Mouse (Mus musculus): ENCODE measurements at regions not wholly inside any gene's neighbourhood (a gene's known extent, or its start where the extent isn't known, plus 50 kb on each side); places are given as distances from the start of the nearest gene placed in this dataset.

GRCm38 (mm10) chr11:48502011-48502806 lies 297.9 kb upstream of the Rack1 start:
- no peak for DNase-seq (ENCODE audit: low read depth, low spot score)
- H3K27me3 ChIP-seq (ENCODE audit: control insufficient read depth, insufficient read depth, low read length, poor library complexity, severe bottlenecking): no peaks in the 10 kb centered on the region
- H3K36me3 ChIP-seq (ENCODE audit: control insufficient read depth, insufficient read depth, low read length, poor library complexity, severe bottlenecking): no peaks in the 10 kb centered on the region

GRCm38 (mm10) chr11:48499057-48499456 lies 301.1 kb upstream of the Rack1 start:
- H3K27me3 ChIP-seq (ENCODE audit: control insufficient read depth, insufficient read depth, low read length, poor library complexity, severe bottlenecking): no peaks in the 10 kb centered on the region
- DNase-seq (ENCODE audit: low read depth, low spot score): no peak
- H3K36me3 ChIP-seq (ENCODE audit: control insufficient read depth, insufficient read depth, low read length, poor library complexity, severe bottlenecking): no peaks in the 10 kb centered on the region

GRCm38 (mm10) chr11:48488308-48488707 lies 311.8 kb upstream of the Rack1 start:
- no peaks in the 10 kb centered on the region for H3K27me3 ChIP-seq (ENCODE audit: control insufficient read depth, insufficient read depth, low read length, poor library complexity, severe bottlenecking)
- no peak for DNase-seq (ENCODE audit: low read depth, low spot score)
- H3K36me3 ChIP-seq (ENCODE audit: control insufficient read depth, insufficient read depth, low read length, poor library complexity, severe bottlenecking): no peaks in the 10 kb centered on the region

GRCm38 (mm10) chr11:48464036-48464435 lies 336.1 kb upstream of the Rack1 start:
- DNase-seq (ENCODE audit: low read depth, low spot score): no peak

DNA sequence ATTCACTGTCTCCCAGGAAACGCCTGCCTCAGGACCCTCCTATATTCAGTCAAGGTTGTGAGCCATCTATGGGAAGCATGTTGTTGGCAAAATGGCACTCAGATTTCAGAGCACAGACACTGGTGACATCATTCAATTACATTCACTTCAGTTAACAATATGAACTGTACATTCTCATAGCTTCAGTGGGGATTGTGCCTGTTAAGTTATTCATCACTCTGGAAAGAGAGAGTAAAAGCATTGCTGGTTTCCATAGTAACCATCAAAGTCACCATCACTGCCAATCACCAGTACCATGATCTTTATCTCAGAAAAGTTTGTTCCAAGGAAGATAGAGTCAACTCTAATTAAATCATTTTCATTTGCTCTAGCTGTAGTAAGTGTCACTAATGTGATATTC lies 350.2 kb upstream of the Rack1 start:
- Histone ChIP-seq H3K27me3 (ENCODE audit: control insufficient read depth, insufficient read depth, low read length, poor library complexity, severe bottlenecking) (no peaks in the 10 kb centered on the region), H3K36me3 (ENCODE audit: control insufficient read depth, insufficient read depth, low read length, poor library complexity, severe bottlenecking) (no peaks in the 10 kb centered on the region)
- DNase-seq (ENCODE audit: low read depth, low spot score): no peak

More at GRCm38 (mm10) chr11:48464036-48464435, 336.1 kb upstream of the Rack1 start:
- Histone ChIP-seq H3K36me3 (ENCODE audit: control insufficient read depth, insufficient read depth, low read length, poor library complexity, severe bottlenecking) (no peaks in the 10 kb centered on the region), H3K27me3 (ENCODE audit: control insufficient read depth, insufficient read depth, low read length, poor library complexity, severe bottlenecking) (no peaks in the 10 kb centered on the region)

DNA sequence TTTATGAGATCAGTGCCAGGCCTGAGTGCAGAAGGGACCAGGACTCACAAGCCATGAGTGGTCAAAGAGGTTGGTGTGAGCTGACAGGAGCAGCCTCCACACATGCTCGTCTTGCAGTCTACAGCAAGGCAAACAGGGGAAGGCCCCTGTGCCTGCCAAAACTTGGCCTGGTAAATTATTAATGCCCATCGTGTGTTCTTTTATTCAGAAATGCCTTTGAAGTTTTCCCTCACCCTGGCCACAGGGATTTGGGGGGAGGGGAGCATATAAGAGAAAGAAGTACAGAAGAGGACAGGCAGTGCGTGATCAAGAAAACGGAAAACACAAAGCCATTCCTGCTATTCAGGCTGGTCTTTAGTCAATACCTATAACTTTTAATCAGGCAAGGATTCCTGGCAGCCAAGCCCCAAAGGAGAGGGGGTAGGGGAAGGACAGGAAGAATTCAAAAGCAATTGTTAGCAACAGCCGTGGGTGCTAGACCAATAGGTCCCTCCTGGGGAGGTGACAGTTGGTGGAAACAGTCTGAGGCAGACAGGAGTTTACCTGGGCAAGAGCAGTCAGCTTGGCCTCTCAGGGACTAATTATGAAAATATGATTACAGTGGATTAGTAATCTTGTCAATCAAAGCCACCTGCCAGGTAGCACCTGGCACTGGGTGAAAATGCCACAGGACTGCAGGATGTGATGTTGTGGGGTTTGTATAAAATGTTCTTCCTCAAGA lies 357.4 kb upstream of the Rack1 start:
- no peak for DNase-seq (ENCODE audit: low read depth, low spot score)
- no peaks in the 10 kb centered on the region for H3K36me3 ChIP-seq (ENCODE audit: control insufficient read depth, insufficient read depth, low read length, poor library complexity, severe bottlenecking)
- H3K27me3 ChIP-seq (ENCODE audit: control insufficient read depth, insufficient read depth, low read length, poor library complexity, severe bottlenecking): no peaks in the 10 kb centered on the region

- Histone ChIP-seq H3K36me3 (ENCODE audit: control insufficient read depth, insufficient read depth, low read length, poor library complexity, severe bottlenecking) (no peaks in the 10 kb centered on the region), H3K27me3 (ENCODE audit: control insufficient read depth, insufficient read depth, low read length, poor library complexity, severe bottlenecking) (no peaks in the 10 kb centered on the region)
- no peak for DNase-seq (ENCODE audit: low read depth, low spot score)
These were observed 363.4 kb upstream of the Rack1 start for GRCm38 (mm10) chr11:48436712-48437111.

DNA sequence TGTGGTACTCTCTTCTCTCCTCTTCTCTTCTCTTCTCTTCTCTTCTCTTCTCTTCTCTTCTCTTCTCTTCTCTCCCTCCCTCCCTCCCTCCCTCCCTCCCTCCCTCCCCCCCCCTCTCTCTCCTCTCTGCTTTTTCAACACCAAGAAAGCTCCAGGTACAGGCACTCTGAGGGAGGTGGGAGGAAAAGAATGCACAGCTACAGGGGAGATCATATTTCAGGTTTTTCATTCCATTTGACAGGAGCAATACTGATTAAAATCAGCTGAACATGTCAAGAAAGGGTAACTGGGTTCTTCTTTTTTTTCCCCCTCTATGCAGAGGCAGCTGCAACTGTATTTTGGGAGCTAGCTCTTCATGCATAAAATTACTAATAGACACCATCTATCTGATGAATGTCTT lies 368.8 kb upstream of the Rack1 start:
- DNase-seq (ENCODE audit: low read depth, low spot score): no peak
- H3K27me3 ChIP-seq (ENCODE audit: control insufficient read depth, insufficient read depth, low read length, poor library complexity, severe bottlenecking): no peaks in the 10 kb centered on the region
- no peaks in the 10 kb centered on the region for H3K36me3 ChIP-seq (ENCODE audit: control insufficient read depth, insufficient read depth, low read length, poor library complexity, severe bottlenecking)

GRCm38 (mm10) chr11:48427423-48427822 lies 372.7 kb upstream of the Rack1 start:
- no peaks in the 10 kb centered on the region for H3K27me3 ChIP-seq (ENCODE audit: control insufficient read depth, insufficient read depth, low read length, poor library complexity, severe bottlenecking)
- H3K36me3 ChIP-seq (ENCODE audit: control insufficient read depth, insufficient read depth, low read length, poor library complexity, severe bottlenecking): no peaks in the 10 kb centered on the region
- DNase-seq (ENCODE audit: low read depth, low spot score): no peak

- Histone ChIP-seq H3K36me3 (ENCODE audit: control insufficient read depth, insufficient read depth, low read length, poor library complexity, severe bottlenecking) (no peaks in the 10 kb centered on the region), H3K27me3 (ENCODE audit: control insufficient read depth, insufficient read depth, low read length, poor library complexity, severe bottlenecking) (no peaks in the 10 kb centered on the region)
- DNase-seq (ENCODE audit: low read depth, low spot score): no peak
These were observed 373.7 kb upstream of the Rack1 start for GRCm38 (mm10) chr11:48426446-48426845.

DNA sequence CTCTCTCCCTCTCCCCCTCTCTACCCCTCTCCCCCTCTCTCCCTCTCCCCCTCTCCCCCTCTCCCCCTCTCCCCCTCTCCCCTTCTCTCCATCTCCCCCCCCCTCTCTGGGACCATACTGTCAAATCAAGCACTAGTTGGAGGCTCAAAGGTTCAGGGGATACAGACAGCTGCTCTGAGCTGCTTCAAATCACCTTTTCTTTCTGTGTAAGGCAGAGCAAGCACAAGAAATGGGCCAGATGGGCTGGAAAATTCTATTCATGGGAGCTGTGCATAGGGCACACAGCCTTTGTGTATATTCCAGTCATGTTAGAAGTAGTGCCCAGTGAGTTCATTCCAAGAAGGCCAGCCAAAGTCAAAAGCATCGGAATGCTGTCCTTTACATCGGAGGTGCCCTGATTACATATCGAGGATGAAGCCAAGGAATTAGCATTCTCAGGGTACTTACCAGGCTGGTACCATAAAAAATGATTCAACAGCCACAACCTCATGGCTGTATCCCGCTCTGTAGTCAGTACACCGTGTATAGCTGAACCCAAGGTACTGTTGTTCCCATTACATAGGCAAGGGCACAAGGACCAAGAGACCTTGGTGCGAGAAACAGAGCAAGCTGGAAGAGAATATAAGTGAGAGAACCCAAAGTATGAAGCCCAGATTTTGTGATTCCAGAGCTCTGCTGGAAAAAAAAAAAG lies 381.9 kb upstream of the Rack1 start:
- Histone ChIP-seq H3K27me3 (ENCODE audit: control insufficient read depth, insufficient read depth, low read length, poor library complexity, severe bottlenecking) (no peaks in the 10 kb centered on the region), H3K36me3 (ENCODE audit: control insufficient read depth, insufficient read depth, low read length, poor library complexity, severe bottlenecking) (no peaks in the 10 kb centered on the region)
- no peak for DNase-seq (ENCODE audit: low read depth, low spot score)

DNA sequence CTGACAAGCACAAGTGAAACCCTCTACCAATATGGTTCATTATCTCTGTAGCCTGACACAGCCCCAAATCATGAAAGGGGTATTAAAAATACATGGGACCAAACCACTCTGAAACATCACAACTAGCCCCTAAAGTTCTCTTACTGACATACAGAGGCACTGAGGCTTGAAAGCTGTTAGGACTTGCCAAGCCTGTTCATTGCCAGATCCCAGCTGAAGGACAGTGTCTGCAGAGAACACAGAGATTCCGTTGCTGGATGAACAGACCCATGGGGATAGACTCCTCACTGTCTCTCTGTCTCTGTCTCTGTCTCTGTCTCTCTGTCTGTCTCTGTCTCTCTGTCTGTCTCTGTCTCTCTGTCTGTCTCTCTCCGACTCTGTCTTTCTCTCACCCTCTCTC lies 382.5 kb upstream of the Rack1 start:
- DNase-seq (ENCODE audit: low read depth, low spot score): no peak
- H3K36me3 ChIP-seq (ENCODE audit: control insufficient read depth, insufficient read depth, low read length, poor library complexity, severe bottlenecking): no peaks in the 10 kb centered on the region
- H3K27me3 ChIP-seq (ENCODE audit: control insufficient read depth, insufficient read depth, low read length, poor library complexity, severe bottlenecking): no peaks in the 10 kb centered on the region

- no peaks in the 10 kb centered on the region for H3K27me3 ChIP-seq (ENCODE audit: control insufficient read depth, insufficient read depth, low read length, poor library complexity, severe bottlenecking)
- no peaks in the 10 kb centered on the region for H3K36me3 ChIP-seq (ENCODE audit: control insufficient read depth, insufficient read depth, low read length, poor library complexity, severe bottlenecking)
- no peak for DNase-seq (ENCODE audit: low read depth, low spot score)
These were observed 402.1 kb upstream of the Rack1 start for GRCm38 (mm10) chr11:48398032-48398431.

- Histone ChIP-seq H3K36me3 (ENCODE audit: control insufficient read depth, insufficient read depth, low read length, poor library complexity, severe bottlenecking) (no peaks in the 10 kb centered on the region), H3K27me3 (ENCODE audit: control insufficient read depth, insufficient read depth, low read length, poor library complexity, severe bottlenecking) (no peaks in the 10 kb centered on the region)
- DNase-seq (ENCODE audit: low read depth, low spot score): no peak
These were observed 392.7 kb upstream of the Sgcd start for GRCm38 (mm10) chr11:48381489-48381888.

DNA sequence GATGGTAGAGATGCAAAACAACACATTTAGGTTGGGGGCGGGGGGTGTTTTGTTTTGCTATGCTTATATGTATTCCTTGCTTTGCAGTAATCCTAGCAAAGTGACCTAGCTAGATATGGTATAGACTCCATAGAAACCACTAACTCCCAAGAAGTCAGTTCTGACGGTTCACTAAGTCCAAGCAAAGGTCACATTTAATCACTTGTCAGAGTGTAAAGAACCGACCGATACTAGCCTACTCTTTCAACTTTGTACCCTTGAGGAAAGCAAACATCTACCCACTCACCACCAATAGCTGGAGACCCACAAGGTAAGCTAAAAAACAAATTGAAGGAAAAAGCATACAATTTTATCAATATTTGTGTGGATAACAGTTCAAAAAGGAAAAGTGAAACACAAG lies 389.3 kb upstream of the Sgcd start:
- no peak for DNase-seq (ENCODE audit: low read depth, low spot score)
- no peaks in the 10 kb centered on the region for H3K27me3 ChIP-seq (ENCODE audit: control insufficient read depth, insufficient read depth, low read length, poor library complexity, severe bottlenecking)
- no peaks in the 10 kb centered on the region for H3K36me3 ChIP-seq (ENCODE audit: control insufficient read depth, insufficient read depth, low read length, poor library complexity, severe bottlenecking)

Measured in splenic B cell, adult 2 months (primary cell).